Mouse (Mus musculus): ENCODE data around the gene Dock1.
A peak's percentile ranks its signal among the peaks of the same experiment; 100 is the strongest.

Gene Dock1

DNA sequence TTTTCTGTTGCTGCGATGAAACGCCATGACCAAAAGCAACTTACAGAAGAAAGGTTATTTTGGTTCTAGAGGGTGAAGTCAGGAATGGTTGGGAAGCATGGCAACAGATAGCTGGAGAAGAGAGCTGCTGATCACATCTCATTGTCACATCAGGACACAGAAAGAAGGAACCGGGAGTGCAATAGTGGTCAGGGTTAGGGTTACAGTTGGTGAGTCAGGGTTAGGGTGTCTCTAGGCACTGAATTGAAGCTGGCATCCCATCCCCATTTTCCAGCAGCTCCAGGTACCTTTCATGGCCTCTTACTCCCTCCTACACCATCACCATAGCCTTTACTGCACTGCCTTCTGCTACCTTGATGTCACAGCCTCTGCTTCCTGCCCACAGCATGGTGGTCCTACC, 523.7 kb downstream of the Dock1 start:
- no peak for DNase-seq

DNA sequence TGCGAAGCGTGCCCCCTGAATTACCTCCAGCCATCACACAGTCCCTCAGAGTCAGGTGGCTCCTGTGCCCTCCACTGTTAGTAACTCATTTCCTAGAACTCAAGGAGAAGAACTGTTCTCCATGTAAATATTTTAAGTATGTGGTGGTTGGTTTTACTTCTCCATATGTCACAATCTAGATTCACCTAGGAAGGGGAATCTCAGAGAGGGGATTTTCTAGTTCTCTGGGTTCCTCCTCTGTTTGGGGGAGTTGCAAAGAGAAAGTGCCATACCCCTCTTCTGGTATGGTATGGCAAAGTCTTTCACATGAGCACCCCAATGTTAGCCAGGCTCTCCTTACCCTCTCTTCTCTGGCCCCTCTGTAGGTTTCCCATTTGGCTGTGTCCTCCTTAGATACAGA, 525.2 kb downstream of the Dock1 start:
- no peak for DNase-seq

DNA sequence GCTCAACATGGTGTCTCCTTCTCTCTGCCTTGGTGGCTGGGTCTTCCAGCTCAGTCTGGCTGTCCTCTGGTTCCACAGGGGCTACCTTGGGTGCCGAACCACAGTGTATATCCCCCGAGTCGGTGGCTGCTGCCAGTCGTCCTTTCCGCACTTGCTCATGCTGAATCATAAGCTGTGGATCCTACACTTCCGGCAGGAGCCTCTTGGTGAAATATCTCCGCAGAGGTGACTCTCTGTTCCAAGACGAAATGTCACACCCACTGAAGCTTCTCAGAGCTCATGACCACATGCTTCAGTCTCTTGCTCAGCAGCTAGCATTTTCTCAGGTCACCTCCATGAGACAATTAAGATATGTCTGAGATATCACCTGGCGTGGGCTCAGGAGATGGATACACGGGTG, 526.4 kb downstream of the Dock1 start:
- DNase-seq = no peak

DNA sequence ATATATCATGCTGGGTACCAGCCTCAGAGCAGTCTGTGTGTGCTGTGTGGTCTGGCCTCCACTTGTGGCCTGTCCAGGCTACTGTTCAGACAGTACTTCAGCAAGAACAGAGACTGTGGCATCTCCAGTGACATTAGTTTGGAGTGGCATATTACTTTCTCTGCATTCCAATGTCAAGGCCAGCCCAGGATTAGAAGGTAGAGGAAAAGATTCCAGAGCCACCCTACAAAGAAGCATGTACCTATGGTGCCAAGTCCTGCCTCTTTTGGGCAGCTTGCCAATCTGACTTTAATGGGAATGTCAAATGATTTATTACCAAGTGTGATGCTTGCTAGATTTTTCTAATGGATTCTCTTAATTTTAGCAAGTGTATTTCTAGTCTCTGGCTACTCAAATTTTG, 533.5 kb downstream of the Dock1 start:
- peak; percentile 79 for DNase-seq

DNA sequence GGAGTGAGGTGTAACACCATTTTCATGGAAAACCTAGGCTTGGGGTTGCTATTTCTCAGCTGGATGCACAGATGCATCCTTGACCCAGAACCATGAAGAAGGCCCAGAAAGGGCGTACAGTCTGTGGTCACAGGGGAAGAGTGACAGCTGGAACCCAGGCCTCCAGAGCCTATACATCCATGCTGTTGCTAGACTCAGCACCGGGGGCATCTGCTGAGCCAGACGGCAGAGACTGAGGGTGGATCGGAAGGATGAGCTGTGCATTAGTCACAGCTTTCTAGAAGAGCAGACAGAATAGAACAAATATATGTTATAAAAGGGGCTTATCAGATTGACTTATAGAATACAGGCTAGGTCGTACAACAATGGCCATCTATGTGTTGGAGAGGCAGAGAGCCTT, 534.7 kb downstream of the Dock1 start:
- no peak for DNase-seq

DNA sequence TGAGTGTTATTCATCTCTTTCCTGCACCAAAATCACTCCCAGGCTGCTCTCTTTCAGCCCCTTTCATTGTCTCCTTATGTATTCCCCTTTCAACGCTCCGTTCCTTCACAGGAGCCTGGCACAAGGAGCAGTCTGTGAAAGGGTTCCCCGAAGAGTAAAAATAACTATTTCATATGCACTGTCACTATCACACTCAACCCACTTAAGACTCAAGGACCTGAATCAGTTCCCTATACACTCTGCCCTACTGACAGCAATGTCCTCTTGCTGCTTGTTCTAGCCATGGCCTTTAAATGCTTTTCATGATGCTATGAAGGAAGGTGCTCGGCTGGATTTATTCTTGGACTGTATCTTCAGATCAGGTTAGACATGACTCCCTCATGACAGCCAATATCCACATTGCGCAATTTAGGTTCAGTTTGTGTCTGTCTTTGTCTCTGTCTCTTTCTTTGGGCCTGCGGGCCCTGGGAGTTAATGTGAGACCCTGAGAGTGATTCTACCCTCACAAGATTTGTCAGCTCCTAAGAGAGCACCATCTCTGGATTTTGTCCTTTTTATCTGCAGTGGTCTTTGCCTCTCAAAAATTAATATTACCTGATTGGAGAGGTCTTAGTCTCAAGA, 538.6 kb downstream of the Dock1 start:
- DNase-seq = no peak

DNA sequence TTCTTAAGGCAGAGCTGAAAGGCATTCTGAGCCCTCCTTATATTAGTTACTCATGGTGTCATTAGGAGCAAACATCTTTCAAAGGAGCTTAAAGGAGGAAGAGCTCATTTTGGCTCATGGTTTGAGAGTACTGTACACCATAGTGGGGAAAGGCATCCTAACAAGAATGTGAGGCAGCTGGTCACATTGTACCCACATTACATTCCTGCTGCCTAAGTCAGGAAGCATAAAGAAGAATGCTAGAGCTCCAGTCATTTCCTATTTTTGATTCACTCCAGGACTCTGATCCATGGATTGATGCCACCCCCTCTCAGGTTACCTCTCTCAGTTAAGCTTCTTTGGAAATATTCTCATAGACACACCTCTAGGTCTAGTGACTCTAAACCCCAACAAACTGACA, 539.8 kb downstream of the Dock1 start:
- no peak for DNase-seq

DNA sequence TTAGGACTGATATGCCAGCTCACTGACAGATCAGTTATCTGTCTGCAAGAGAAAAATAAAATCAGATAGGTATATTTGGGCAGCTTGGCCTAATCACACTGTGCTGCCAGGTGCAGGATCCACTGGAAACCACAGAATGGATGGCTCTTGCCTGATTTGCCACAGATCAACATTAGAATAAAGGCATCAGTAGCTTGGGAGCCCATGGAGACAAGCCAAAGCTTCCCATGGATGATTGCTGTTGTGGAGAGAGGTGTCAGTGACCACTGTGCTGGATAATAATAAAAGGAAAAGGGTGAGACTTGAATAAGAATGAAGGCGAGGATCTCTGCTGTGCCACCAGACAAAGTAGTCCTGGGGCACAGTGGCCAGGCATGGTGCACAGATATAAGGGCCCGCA, 540.4 kb downstream of the Dock1 start:
- DNase-seq = no peak

DNA sequence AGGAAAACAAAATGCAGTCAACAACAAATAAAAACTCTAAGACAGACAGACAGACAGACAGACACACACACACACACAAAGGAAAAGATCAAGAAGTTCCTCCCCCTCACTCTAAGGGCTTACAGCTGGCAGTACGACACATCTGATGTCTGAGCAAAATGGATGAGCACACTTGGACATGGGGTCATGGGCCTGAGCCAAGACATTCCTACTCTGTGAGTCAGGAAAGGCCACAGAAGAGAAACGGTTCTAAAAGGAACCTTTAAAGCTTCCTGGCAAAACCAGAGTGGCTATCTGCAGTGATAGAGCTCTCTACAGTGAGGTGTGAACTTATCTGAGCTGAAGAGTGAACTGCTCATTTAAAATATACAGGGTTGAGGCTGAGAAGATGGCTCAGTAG, 542.1 kb downstream of the Dock1 start:
- peak; percentile 81 for DNase-seq

DNA sequence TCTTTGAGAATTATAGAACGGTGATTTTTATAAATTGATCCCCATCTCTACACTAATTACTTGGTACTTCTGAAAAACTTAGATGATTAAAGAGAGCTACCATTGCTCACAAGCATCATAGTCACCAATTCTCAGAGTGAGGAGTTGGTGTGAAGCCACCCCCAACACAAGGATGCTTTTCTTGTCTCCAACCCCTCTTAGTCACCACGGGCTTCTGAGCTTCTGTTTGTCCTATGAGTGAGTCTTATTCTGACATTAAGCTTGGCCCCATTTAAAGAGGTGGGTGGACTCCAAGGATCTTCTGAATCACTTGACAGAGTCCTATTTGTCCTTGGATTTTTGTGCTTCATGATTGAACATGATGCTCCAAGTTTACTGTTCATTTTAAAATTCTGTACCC, 551.0 kb downstream of the Dock1 start:
- DNase-seq = no peak
